Mouse (Mus musculus) lung, adult 2 months (tissue): ENCODE results near the gene Ptgis. TPM values are rescaled to one million over a fixed set of nuclear protein-coding genes. Genes with fewer than 3 reads are reported as not detected.
A peak's percentile ranks its signal among the peaks of the same experiment; 100 is the strongest.
"Not testable (repeated sequence)": the region's sequence is repeated elsewhere in the genome, so short reads cannot be mapped to it uniquely, and the experiment has no call there.

Experiments used
- DNase-seq: peaks from one replicate; pipeline ENCODE4 v3.0.0; 2022
- H3K4me1 ChIP-seq: fragments of 200-500 bp; 2 replicates; pipeline ENCODE4 v1.6.1; 2011; ENCODE audit warnings: low read length; ENCODE audit not compliant: control insufficient read depth, insufficient read depth
- H3K4me3 ChIP-seq: fragments of 200-500 bp; replicated peaks from 2 replicates; pipeline ENCODE3; 2011; ENCODE audit warnings: low read depth, mild to moderate bottlenecking, control low read depth, low read length; ENCODE audit errors: extremely low read depth
- CTCF ChIP-seq: fragments of 200-500 bp; IDR thresholded peaks from 2 replicates; pipeline ENCODE4 v1.5.1; 2011; ENCODE audit warnings: mild to moderate bottlenecking, low read length, control low read depth; ENCODE audit not compliant: insufficient read depth
- POLR2A ChIP-seq: fragments of 200-500 bp; IDR thresholded peaks from 2 replicates; pipeline ENCODE4 v1.6.1; 2011; ENCODE audit warnings: low read depth, mild to moderate bottlenecking, control low read depth, low read length, borderline replicate concordance; ENCODE audit errors: extremely low read depth
- WGBS: fragments of 180-500 bp; shearing (Covaris S2); methylation state at CpG from one replicate; pipeline ENCODE4 v1.1.7; 2018; 5-methylcytosine and 5-hydroxymethylcytosine counted together
- polyA plus RNA-seq: library from polyadenylated mRNA; depleted of rRNA; stranded (reverse); fragments of >200 nt; gene quantifications from 2 replicates; pipeline ENCODE4 v1.2.3, GENCODE M21; 2012

Gene Ptgis
- polyA plus RNA-seq, 1 experiment = 105 TPM

GRCm38 (mm10) chr2:167220736-167221135 lies 19.7 kb downstream of the Ptgis start:
- 75% methylated on average over 5 of the region's 5 CpGs for WGBS
- Histone ChIP-seq H3K4me3 (no peak overlapping the region), H3K4me1 (no peaks in the 10 kb centered on the region)
- no peak for DNase-seq
- TF ChIP-seq CTCF (no peak), POLR2A (no peak)

GRCm38 (mm10) chr2:167219154-167219775 lies 21.1 kb downstream of the Ptgis start:
- Histone ChIP-seq H3K4me3 (no peak overlapping the region), H3K4me1 (no peaks in the 10 kb centered on the region)
- TF ChIP-seq POLR2A = no peak
- TF ChIP-seq CTCF = peak; percentile 99
- WGBS = 33% methylated on average over 8 of the region's 8 CpGs
- peak; percentile 77 for DNase-seq

- DNase-seq = no peak
- TF ChIP-seq POLR2A (no peak), CTCF (no peak)
- WGBS = 92% methylated on average over 12 of the region's 12 CpGs
- Histone ChIP-seq H3K4me3 (no peak overlapping the region), H3K4me1 (peaks cover 10% of the 10 kb centered on the region)
Measured at GRCm38 (mm10) chr2:167213666-167214065, 26.7 kb downstream of the Ptgis start.

- TF ChIP-seq CTCF (peak; percentile 32; the same call in 1 of the 2 replicates), POLR2A (no peak)
- Histone ChIP-seq H3K4me1 (peaks cover 12% of the 10 kb centered on the region), H3K4me3 (no peak overlapping the region)
- WGBS = 87% methylated on average over 3 of the region's 3 CpGs
- no peak for DNase-seq
Measured at GRCm38 (mm10) chr2:167213076-167213475, 27.3 kb downstream of the Ptgis start.

- TF ChIP-seq POLR2A = no peak
- TF ChIP-seq CTCF = no peak
- no peak overlapping the region for H3K4me3 ChIP-seq
- DNase-seq = no peak
- H3K4me1 ChIP-seq = peaks cover 12% of the 10 kb centered on the region
- WGBS = 84% methylated on average over 6 of the region's 6 CpGs
Measured at GRCm38 (mm10) chr2:167212551-167212950, 27.9 kb downstream of the Ptgis start.

- WGBS = 94% methylated on average over 3 of the region's 3 CpGs
- Histone ChIP-seq H3K4me1 (peaks cover 15% of the 10 kb centered on the region), H3K4me3 (no peak overlapping the region)
- TF ChIP-seq POLR2A (no peak), CTCF (no peak)
- no peak for DNase-seq
Measured at GRCm38 (mm10) chr2:167212089-167212488, 28.3 kb downstream of the Ptgis start.

GRCm38 (mm10) chr2:167209900-167210299 lies 30.5 kb downstream of the Ptgis start:
- no peak overlapping the region for H3K4me3 ChIP-seq
- peaks cover 15% of the 10 kb centered on the region for H3K4me1 ChIP-seq
- no peak for DNase-seq
- 50% methylated on average over 9 of the region's 9 CpGs for WGBS
- TF ChIP-seq POLR2A (no peak), CTCF (no peak)

GRCm38 (mm10) chr2:167208984-167209383 lies 31.4 kb downstream of the Ptgis start:
- 26% methylated on average over 3 of the region's 3 CpGs for WGBS
- no peak for DNase-seq

GRCm38 (mm10) chr2:167205918-167206629 lies 34.3 kb downstream of the Ptgis start:
- H3K4me3 ChIP-seq = no peak overlapping the region
- DNase-seq = no peak
- no peak for TF ChIP-seq POLR2A
- 82% methylated on average over 18 of the region's 18 CpGs for WGBS
- peaks cover 15% of the 10 kb centered on the region for H3K4me1 ChIP-seq

More at GRCm38 (mm10) chr2:167208984-167209383, 31.4 kb downstream of the Ptgis start:
- Histone ChIP-seq H3K4me3 (no peak overlapping the region), H3K4me1 (peaks cover 15% of the 10 kb centered on the region)
- TF ChIP-seq POLR2A (no peak), CTCF (no peak)

- WGBS = 75% methylated on average over 5 of the region's 5 CpGs
- not testable (repeated sequence) for DNase-seq, H3K4me3 ChIP-seq
- H3K4me1 ChIP-seq = peaks cover 11% of the 10 kb centered on the region
Measured at GRCm38 (mm10) chr2:167204686-167205085, 35.7 kb downstream of the Ptgis start.
